Mouse (Mus musculus): ENCODE results near the gene Sucnr1. TPM values are rescaled to one million over a fixed set of nuclear protein-coding genes. Genes with fewer than 3 reads are reported as not detected.

Gene Sucnr1
- polyA plus RNA-seq (2015; fragmentation: Nextera tagmentation; extraction: Ambion mirVana): 0.19 and 0.67 TPM in 2 replicates

GRCm38 (mm10) chr3:60081648-60082047 is at the start of gene Sucnr1:
TSS of gene Sucnr1 (plus strand) at chr3:60081869.

Other genes with a start within 250 kb of the Sucnr1 start
- not detected in 2 replicates for gene Gm8298, start 220.8 kb upstream of the Sucnr1 start, polyA plus RNA-seq (2015; fragmentation: Nextera tagmentation; extraction: Ambion mirVana)
- gene C130079G13Rik, start 156.7 kb upstream of the Sucnr1 start, polyA plus RNA-seq (2015; fragmentation: Nextera tagmentation; extraction: Ambion mirVana): 0.17 TPM in 1 of 2 replicates, not detected in the other
- gene Aadacl2, start 75.1 kb upstream of the Sucnr1 start, polyA plus RNA-seq (2015; fragmentation: Nextera tagmentation; extraction: Ambion mirVana): 0.34 TPM in 1 of 2 replicates, not detected in the other
- gene Aadac, start 56.2 kb upstream of the Sucnr1 start, polyA plus RNA-seq (2015; fragmentation: Nextera tagmentation; extraction: Ambion mirVana): 0.51 and 0.53 TPM in 2 replicates